Mouse (Mus musculus): Measurements from ENCODE around the gene Olfr384. TPM values are rescaled to one million over a fixed set of nuclear protein-coding genes. Genes with fewer than 3 reads are reported as not detected.
"Not testable (repeated sequence)": the region's sequence is repeated elsewhere in the genome, so short reads cannot be mapped to it uniquely, and the experiment has no call there.

The Olfr384 gene
- total RNA-seq (2021) = not detected
- long read RNA-seq = 0 reads

DNA sequence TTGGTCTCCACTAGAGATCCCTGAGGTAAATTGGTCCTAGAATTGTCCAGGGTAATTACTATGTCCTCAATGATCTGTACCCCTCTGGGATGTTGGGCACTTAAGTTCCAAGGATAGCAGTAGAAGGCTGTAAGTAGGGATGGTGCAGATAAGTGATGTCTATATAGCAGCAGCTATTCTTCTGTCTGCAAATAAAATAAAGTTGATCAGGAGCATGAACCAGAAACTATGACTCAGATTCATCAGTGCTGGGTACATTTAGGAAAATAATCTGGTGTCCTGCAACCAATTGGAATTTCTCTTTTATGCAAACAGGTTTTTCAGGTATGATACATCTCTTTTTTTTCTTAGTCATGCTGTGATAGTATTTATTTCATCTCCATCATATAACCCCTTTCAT, at the start of gene Olfr384:
Gene Olfr384 (plus strand): TSS at position 301 of the 400 bp plus-strand sequence.
- no peak for DNase-seq (ENCODE audit: low spot score in 2 of 2)

DNA sequence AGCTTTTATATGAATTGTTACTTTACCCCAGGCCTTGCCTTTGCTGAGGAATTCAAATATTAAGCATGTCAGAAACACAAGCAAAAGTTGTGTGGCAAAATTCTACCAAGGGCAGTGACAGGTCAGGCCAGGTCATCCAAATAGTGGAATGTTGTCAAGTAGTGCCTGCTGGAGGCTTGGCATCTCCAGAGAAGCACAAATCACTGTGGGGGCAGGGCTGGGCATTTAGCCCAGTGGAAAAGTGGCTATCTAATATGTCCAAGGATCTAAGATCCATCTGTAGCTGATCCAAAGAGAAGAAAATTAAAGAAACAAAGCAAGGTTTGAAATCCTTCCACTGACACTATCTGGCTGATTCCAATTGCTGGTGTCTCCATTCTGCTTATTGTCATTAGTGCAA, 18.5 kb upstream of the Olfr384 start:
- no peak for DNase-seq (ENCODE audit: low spot score in 2 of 2)

DNA sequence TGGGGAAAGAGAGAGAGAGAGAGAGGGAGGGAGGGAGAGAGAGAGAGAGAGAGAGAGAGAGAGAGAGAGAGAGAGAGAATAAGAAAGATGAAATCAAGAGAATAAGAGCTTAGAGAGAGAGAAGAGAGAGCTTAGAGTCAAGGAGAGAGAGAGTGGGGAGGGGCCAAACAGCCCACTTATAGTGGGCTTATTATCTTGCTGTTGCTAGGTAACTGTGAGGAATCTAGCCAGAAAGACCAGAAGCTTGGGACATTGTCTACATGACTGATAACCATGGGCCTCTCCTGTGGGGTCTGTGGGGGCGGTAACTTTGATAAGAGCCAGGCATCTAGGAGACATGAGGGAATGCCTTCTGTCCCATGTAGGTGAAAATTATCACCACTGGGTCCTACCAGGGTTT, 15.2 kb upstream of the Olfr384 start:
- DNase-seq (ENCODE audit: low spot score in 2 of 2) = not testable (repeated sequence)

DNA sequence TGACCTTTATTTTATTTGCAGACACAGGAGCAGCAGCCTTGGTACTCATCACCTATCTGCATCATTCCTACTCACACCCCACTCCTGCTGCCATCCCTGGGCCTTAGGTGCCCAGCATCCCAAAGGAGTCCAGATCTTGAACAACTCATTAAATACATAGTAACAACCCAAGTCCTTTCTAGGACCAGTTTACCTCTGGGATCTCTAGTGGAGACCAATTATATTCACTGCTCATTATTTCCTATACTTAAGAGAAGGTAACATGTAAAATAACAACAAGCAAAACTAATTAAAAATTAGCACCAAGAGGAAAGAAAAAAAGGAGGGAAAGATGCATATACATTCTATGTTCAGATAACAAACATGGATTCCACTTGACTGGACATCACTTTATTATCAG, 5.5 kb upstream of the Olfr384 start, which contains the start of gene Olfr385:
Gene Olfr385 (minus strand): TSS at position 101 of the 400 bp plus-strand sequence.
- DNase-seq (ENCODE audit: low spot score in 2 of 2) = no peak

Other genes starting within 250 kb of the Olfr384 start
- gene Olfr20, start 247.8 kb upstream of the Olfr384 start, total RNA-seq (2021) = not detected
- gene Olfr376, start 227.3 kb upstream of the Olfr384 start, total RNA-seq (2021) = not detected
- gene Olfr1, start 199.0 kb upstream of the Olfr384 start, total RNA-seq (2021) = not detected
- not detected for gene Olfr378, start 170.1 kb upstream of the Olfr384 start, total RNA-seq (2021)
- not detected for gene Olfr380, start 141.1 kb upstream of the Olfr384 start, total RNA-seq (2021)
- gene Olfr381, start 107.0 kb upstream of the Olfr384 start, total RNA-seq (2021) = not detected
- not detected for gene Olfr382, start 81.4 kb upstream of the Olfr384 start, total RNA-seq (2021)
- not detected for gene Olfr385, start 5.6 kb upstream of the Olfr384 start, total RNA-seq (2021)
- gene Zfp735, start 90.2 kb downstream of the Olfr384 start, total RNA-seq (2021) = not detected
- gene Olfr389, start 182.1 kb downstream of the Olfr384 start, total RNA-seq (2021) = not detected
- not detected for gene Olfr390, start 184.4 kb downstream of the Olfr384 start, total RNA-seq (2021)
- gene Olfr391-ps, start 204.5 kb downstream of the Olfr384 start, total RNA-seq (2021) = not detected
- gene Olfr392, start 218.5 kb downstream of the Olfr384 start, total RNA-seq (2021) = not detected

Data from layer of hippocampus, postnatal 10 days (tissue).